Mouse (Mus musculus): ENCODE results near the gene Foxi2. TPM values are rescaled to one million over a fixed set of nuclear protein-coding genes. Genes with fewer than 3 reads are reported as not detected.

Foxi2 gene
- polyA plus RNA-seq, 1 experiment from 2014 or later = not detected

DNA sequence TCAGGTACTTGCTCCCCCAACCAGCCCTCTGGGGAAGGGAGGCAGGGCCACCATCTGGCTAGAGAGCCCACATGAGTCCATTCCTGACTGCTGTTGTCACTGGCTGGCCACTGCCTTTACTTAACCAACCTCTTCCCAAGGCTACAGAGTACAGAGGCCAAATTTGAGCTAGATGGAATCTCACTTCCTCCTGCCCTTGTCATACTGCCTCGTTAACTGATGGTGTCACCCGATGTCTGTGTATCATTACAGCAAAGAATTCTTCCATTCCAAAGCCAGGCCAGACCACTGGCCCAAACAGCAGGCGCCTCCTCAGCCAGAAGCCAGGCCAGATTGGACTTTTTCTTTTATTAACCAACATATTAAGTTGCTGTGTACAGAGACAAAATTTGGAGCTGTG lies 1.6 kb upstream of the Foxi2 start:
- no peak overlapping the region for H3K9ac ChIP-seq
- WGBS = 88% methylated on average over 3 of the region's 3 CpGs
- H3K27me3 ChIP-seq = peaks cover 48% of the 10 kb centered on the region

DNA sequence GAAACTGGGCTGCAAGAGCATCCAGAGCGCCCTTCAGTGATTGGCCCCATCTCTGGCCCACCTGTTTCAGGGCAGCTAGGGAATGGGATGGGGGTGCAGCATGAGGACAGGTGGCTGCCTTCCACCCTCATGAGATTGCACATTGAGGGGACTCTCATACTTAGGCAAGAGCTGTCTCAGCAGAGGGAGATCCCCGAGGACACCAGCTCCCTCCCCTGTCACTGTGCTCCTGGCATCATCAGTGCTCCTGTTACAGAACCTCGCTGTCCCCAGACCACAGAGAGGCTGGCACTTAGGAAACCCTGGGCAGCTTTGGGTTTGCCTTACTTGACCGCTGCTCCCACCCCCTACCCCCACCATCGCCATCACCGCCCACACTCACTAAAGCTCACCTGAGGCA lies 2.2 kb downstream of the Foxi2 start:
- Histone ChIP-seq H3K36me3 (no peaks in the 10 kb centered on the region), H3K9me3 (no peaks in the 10 kb centered on the region), H3K9ac (no peak overlapping the region), H3K27ac (no peak overlapping the region), H3K4me3 (no peak overlapping the region), H3K27me3 (peaks cover 49% of the 10 kb centered on the region), H3K4me2 (no peak overlapping the region), H3K4me1 (replicated peaks) (peaks cover 11% of the 10 kb centered on the region)
- no peak for ATAC-seq (ENCODE audit: low FRiP score)
- 71% methylated on average over 6 of the region's 6 CpGs for WGBS

More for the DNA sequence above, 1.6 kb upstream of the Foxi2 start:
- peaks cover 11% of the 10 kb centered on the region for H3K4me1 ChIP-seq (replicated peaks)
- no peak for ATAC-seq (ENCODE audit: low FRiP score)
- no peak overlapping the region for H3K27ac ChIP-seq
- H3K4me3 ChIP-seq = no peak overlapping the region
- no peak overlapping the region for H3K4me2 ChIP-seq
- H3K9me3 ChIP-seq = no peaks in the 10 kb centered on the region
- no peaks in the 10 kb centered on the region for H3K36me3 ChIP-seq

DNA sequence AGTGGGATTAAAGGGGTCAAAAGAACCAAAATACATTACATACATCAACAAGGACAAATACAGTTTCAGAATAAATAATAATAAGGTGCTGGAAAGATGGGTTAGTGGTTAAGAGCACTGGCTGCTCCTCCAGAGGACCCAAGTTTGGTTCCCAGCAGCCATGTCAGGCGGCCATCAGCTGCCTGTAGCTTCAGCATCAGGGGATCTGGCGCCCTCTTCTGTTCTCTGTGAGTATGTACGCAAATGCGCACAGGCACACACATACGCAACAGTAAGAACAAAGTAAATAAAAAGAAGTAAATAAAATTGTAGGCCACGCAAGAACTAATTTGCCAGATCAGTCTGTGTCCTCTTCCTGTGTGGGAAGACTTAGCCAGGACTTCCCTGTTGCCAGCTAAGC lies 18.7 kb downstream of the Foxi2 start:
- Histone ChIP-seq H3K4me1 (replicated peaks) (no peaks in the 10 kb centered on the region), H3K36me3 (no peaks in the 10 kb centered on the region), H3K9ac (no peak overlapping the region), H3K27me3 (no peaks in the 10 kb centered on the region), H3K27ac (no peak overlapping the region), H3K4me2 (no peak overlapping the region), H3K9me3 (no peaks in the 10 kb centered on the region), H3K4me3 (no peak overlapping the region)
- 93% methylated on average over 6 of the region's 6 CpGs for WGBS
- ATAC-seq (ENCODE audit: low FRiP score) = no peak

DNA sequence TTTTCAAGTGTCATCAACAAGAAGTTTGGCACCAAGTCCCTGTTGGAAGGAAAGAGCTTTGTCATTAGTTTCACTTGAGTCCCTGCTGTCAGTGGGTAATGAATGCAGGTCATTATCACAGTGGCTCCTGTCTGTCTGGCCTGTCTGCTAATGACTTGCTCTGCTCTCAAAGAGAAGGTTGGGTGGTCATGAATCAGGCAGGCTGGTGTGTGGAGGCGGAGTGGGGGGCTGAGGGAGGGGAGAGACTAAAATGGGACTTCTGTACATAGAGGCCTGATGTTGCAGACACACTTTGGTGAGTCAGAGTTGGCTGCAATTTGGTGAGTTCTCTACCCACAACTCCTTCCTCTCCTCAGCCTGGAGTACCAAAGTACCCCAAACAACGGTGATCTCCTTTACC lies 20.8 kb downstream of the Foxi2 start:
- no peak overlapping the region for H3K4me3 ChIP-seq
- 76% methylated on average over 2 of the region's 2 CpGs for WGBS
- no peaks in the 10 kb centered on the region for H3K36me3 ChIP-seq
- H3K9me3 ChIP-seq = no peaks in the 10 kb centered on the region
- no peaks in the 10 kb centered on the region for H3K27me3 ChIP-seq
- H3K4me1 ChIP-seq (replicated peaks) = no peaks in the 10 kb centered on the region
- no peak overlapping the region for H3K4me2 ChIP-seq
- H3K27ac ChIP-seq = no peak overlapping the region
- no peak overlapping the region for H3K9ac ChIP-seq
- ATAC-seq (ENCODE audit: low FRiP score) = no peak

DNA sequence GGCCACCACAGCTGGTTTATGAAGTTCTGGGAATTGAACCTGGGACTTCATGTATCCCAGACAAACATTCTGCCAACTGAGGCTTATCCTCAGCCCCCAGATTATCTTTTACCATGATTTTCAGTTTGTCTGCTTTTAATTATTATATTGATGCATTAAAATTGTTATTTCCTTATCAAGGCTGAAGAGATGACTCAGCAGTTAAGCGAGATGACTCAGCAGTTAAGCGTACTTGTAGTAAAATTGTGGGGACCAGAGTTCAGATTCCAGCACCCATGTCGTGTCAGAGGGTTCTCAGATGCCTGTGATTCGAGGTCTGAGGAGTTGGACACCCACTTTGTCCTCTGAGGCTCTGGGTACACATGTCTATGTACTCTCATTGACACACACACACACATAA lies 33.8 kb downstream of the Foxi2 start:
- no peak overlapping the region for H3K27ac ChIP-seq
- H3K4me1 ChIP-seq (replicated peaks) = 0 out of 2 replicates have a peak, but pooled peaks cover 4% of the 10 kb centered on the region
- no peak overlapping the region for H3K4me3 ChIP-seq
- H3K36me3 ChIP-seq = no peaks in the 10 kb centered on the region
- no peak overlapping the region for H3K9ac ChIP-seq
- no peak for ATAC-seq (ENCODE audit: low FRiP score)
- H3K27me3 ChIP-seq = no peaks in the 10 kb centered on the region
- no peak overlapping the region for H3K4me2 ChIP-seq
- no peaks in the 10 kb centered on the region for H3K9me3 ChIP-seq
- WGBS = 85% methylated on average over 4 of the region's 4 CpGs

DNA sequence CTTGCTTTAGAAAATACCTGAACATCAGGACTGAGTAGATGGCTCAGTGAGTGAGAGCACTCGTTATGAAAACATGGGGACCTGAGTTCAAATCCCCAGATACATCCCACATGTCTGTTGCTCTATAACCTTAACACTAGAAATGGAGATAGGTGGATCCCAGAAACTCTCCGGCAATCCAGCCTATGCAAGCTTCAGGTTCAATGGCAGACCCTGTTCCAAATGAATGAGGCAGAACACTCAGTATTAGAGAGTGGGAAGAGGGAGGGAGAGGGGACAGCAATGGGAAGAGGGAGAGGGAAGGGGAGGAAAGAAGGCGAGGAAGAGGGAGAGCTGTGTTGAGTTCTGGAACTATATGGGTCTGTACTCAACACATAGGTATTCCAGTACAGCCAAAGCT lies 41.2 kb downstream of the Foxi2 start:
- H3K27ac ChIP-seq = no peak overlapping the region
- no peak overlapping the region for H3K9ac ChIP-seq
- ATAC-seq (ENCODE audit: low FRiP score) = no peak
- H3K9me3 ChIP-seq = no peaks in the 10 kb centered on the region
- 88% methylated on average over 3 of the region's 3 CpGs for WGBS
- 0 out of 2 replicates have a peak, but pooled peaks cover 3% of the 10 kb centered on the region for H3K4me1 ChIP-seq (replicated peaks)
- H3K36me3 ChIP-seq = no peaks in the 10 kb centered on the region
- H3K4me3 ChIP-seq = no peak overlapping the region
- no peaks in the 10 kb centered on the region for H3K27me3 ChIP-seq
- no peak overlapping the region for H3K4me2 ChIP-seq

DNA sequence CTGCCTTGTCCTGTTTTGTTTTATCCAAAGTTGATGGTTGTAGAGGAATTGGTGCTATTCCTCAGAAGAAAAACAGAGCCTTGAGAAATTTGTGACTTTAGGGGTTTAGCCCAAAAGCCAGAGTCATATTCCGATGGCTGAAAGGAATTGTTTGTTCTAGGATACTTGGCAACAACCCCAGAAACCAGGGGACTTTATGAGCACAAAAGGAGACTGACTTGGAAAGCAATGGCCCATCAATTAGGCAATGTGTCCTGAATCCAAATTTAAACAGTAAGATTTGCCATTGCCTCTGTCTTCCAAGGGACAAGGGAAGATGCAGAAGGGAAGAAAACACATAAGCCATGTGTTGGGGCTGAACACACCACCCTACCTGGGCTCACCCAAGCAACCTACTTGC lies 42.3 kb downstream of the Foxi2 start:
- Histone ChIP-seq H3K9me3 (no peaks in the 10 kb centered on the region), H3K4me2 (no peak overlapping the region), H3K9ac (no peak overlapping the region), H3K27ac (no peak overlapping the region), H3K27me3 (no peaks in the 10 kb centered on the region), H3K4me3 (no peak overlapping the region), H3K4me1 (replicated peaks) (0 out of 2 replicates have a peak, but pooled peaks cover 3% of the 10 kb centered on the region), H3K36me3 (no peaks in the 10 kb centered on the region)
- ATAC-seq (ENCODE audit: low FRiP score) = no peak
- 54% methylated on average over 1 of the region's 1 CpGs for WGBS

DNA sequence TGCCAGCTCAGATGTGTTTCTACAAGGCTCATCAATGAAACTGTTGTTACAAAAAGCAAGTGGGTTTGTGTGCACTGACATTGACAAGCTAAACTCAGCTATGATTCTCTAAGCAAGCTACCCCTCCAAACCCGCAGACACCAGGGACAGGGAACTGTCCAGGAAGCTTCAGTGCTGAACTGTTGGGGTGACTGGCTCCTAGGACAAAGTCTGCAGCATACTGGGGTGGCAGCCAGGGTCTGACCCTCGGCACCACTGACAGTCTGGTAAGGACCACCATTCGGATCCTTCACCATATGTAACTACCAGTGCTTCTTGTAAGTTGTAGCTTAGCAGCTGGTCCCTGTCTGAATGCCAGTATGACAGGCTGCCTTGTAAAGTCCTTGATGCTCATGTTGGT lies 43.6 kb downstream of the Foxi2 start:
- H3K4me3 ChIP-seq = no peak overlapping the region
- no peak for ATAC-seq (ENCODE audit: low FRiP score)
- 60% methylated on average over 3 of the region's 3 CpGs for WGBS
- no peak overlapping the region for H3K4me2 ChIP-seq
- no peak overlapping the region for H3K27ac ChIP-seq
- H3K9ac ChIP-seq = no peak overlapping the region
- H3K4me1 ChIP-seq (replicated peaks) = 0 out of 2 replicates have a peak, but pooled peaks cover 3% of the 10 kb centered on the region
- H3K9me3 ChIP-seq = no peaks in the 10 kb centered on the region
- H3K36me3 ChIP-seq = no peaks in the 10 kb centered on the region
- no peaks in the 10 kb centered on the region for H3K27me3 ChIP-seq

Other genes starting within 250 kb of the Foxi2 start
- gene Nps, start 151.6 kb upstream of the Foxi2 start, polyA plus RNA-seq (2015; fragmentation: Nextera tagmentation; extraction: Ambion mirVana) = not detected in 2 replicates
- gene Clrn3, start 118.3 kb downstream of the Foxi2 start, polyA plus RNA-seq (2015; fragmentation: Nextera tagmentation; extraction: Ambion mirVana) = 0.05 TPM in 1 of 2 replicates, not detected in the other
- gene Ptpre, start 127.2 kb downstream of the Foxi2 start, polyA plus RNA-seq (2015; fragmentation: Nextera tagmentation; extraction: Ambion mirVana) = 4.1 and 4.4 TPM in 2 replicates